Mouse (Mus musculus) embryonic facial prominence, embryonic 13.5 days (tissue): ENCODE results near the gene Adm2. TPM values are rescaled to one million over a fixed set of nuclear protein-coding genes. Genes with fewer than 3 reads are reported as not detected.

Experiments used
- ATAC-seq: fragments of 200-750 bp; cut with Nextera tagmentation; 2 replicates; pipeline ENCODE4 v1.8.0; 2017; ENCODE audit warnings: low read depth; ENCODE audit not compliant: insufficient number of reproducible peaks, insufficient read depth, low FRiP score, low TSS enrichment
- H3K27ac ChIP-seq: fragments of 300-500 bp; sonication (generic); 2 replicates; pipeline ENCODE4 v1.5.1; 2015; ENCODE audit warnings: moderate library complexity, mild to moderate bottlenecking, inconsistent platforms
- H3K27me3 ChIP-seq: fragments of 300-500 bp; sonication (generic); 2 replicates; pipeline ENCODE4 v1.6.1; 2015; ENCODE audit warnings: mild to moderate bottlenecking, inconsistent platforms
- H3K36me3 ChIP-seq: fragments of 300-500 bp; sonication (generic); 2 replicates; pipeline ENCODE4 v1.6.1; 2015; ENCODE audit warnings: mild to moderate bottlenecking, inconsistent platforms
- H3K4me1 ChIP-seq: fragments of 300-500 bp; sonication (generic); 2 replicates; pipeline ENCODE4 v1.6.1; 2015; ENCODE audit warnings: inconsistent platforms
- H3K4me2 ChIP-seq: fragments of 300-500 bp; sonication (generic); 2 replicates; pipeline ENCODE4 v1.6.1; 2015; ENCODE audit warnings: moderate library complexity, mild to moderate bottlenecking, inconsistent platforms
- H3K4me3 ChIP-seq: fragments of 300-500 bp; sonication (generic); 2 replicates; pipeline ENCODE4 v1.5.1; 2015; ENCODE audit warnings: mild to moderate bottlenecking, inconsistent platforms
- H3K9ac ChIP-seq: fragments of 300-500 bp; sonication (generic); 2 replicates; pipeline ENCODE4 v1.6.1; 2015; ENCODE audit warnings: mild to moderate bottlenecking, inconsistent platforms
- H3K9me3 ChIP-seq: fragments of 300-500 bp; sonication (generic); 2 replicates; pipeline ENCODE4 v1.6.1; 2016; ENCODE audit warnings: inconsistent platforms
- WGBS: fragments of 180-500 bp; shearing (Covaris S2); methylation state at CpG from one replicate; pipeline ENCODE4 v1.1.7; 2015; ENCODE audit warnings: mixed read lengths; 5-methylcytosine and 5-hydroxymethylcytosine counted together
- polyA plus RNA-seq: library from polyadenylated mRNA; unstranded; fragments of >200 nt; fragmentation: Nextera tagmentation; extraction: Ambion mirVana; gene quantifications from 2 replicates; pipeline ENCODE4 v1.2.1, GENCODE M21; 2015

The Adm2 gene
- polyA plus RNA-seq, 1 experiment from 2014 or later: not detected

DNA sequence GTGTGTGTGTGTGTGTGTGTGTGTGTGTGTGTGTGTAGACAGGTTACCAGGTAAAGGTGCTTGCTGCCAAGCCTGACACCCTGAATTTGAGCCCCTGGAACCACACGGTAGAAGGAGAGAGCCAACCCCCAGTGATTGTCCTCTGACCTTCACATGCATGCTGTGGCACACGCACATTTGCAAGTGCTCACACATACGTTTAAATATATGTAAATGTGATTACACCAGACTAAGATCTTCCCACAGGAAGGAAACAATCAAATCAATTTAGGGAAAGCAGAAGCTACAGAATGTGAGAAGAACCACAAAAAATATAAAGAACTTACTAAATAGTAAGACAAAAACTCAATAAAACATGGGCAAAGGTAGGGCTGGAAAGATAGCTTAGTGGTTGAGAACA is 17.6 kb downstream of the Adm2 start:
- H3K27me3 ChIP-seq: no peaks in the 10 kb centered on the region
- no peak overlapping the region for H3K4me3 ChIP-seq
- no peaks in the 10 kb centered on the region for H3K4me1 ChIP-seq
- H3K4me2 ChIP-seq: no peak overlapping the region
- no peaks in the 10 kb centered on the region for H3K9me3 ChIP-seq
- no peaks in the 10 kb centered on the region for H3K36me3 ChIP-seq
- WGBS: 87% methylated on average over 3 of the region's 3 CpGs
- no peak overlapping the region for H3K27ac ChIP-seq
- no peak overlapping the region for H3K9ac ChIP-seq
- ATAC-seq: no peak

DNA sequence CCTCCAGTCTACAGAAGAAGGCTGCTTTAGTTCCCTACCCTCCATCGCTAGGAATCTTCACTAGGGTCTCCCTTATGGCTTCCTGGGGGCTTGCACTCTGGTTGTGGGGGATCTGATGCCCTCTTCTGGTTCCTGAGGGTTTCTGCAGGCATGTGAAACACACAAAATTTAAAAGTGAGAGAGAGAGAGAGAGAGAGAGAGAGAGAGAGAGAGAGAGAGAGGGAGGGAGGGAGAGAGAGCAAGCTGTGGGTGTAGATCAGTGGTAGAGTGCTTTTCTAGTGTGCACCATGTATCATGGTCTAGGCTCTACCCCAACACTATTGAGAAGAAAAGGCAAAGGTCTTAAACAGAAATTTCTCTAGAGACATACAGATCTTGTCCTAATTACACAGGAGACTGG is 19.2 kb downstream of the Adm2 start:
- H3K9ac ChIP-seq: no peak overlapping the region
- no peaks in the 10 kb centered on the region for H3K4me1 ChIP-seq
- H3K4me2 ChIP-seq: no peak overlapping the region
- no peaks in the 10 kb centered on the region for H3K36me3 ChIP-seq
- no peaks in the 10 kb centered on the region for H3K9me3 ChIP-seq
- 50% methylated on average over 1 of the region's 1 CpGs for WGBS
- ATAC-seq: no peak
- H3K4me3 ChIP-seq: no peak overlapping the region
- H3K27me3 ChIP-seq: no peaks in the 10 kb centered on the region
- no peak overlapping the region for H3K27ac ChIP-seq

DNA sequence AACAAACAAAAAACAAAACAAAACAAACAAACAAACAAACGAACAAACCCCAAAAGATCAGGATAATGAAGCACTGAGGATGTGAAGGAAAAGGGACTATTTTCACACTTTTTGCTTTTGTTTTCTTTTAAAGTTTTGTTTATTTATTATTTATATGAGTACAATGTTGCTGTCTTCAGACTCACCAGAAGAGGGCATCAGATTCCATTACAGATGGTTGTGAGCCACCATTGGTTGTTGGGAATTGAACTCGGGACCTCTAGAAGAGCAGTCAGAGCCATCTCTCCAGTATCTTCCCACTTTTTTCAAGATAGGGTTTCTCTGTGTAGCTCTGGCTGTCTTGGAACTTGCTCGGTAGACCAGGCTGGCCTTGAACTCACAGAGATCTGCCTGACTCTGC is 20.8 kb downstream of the Adm2 start:
- Histone ChIP-seq H3K27ac (no peak overlapping the region), H3K27me3 (no peaks in the 10 kb centered on the region), H3K36me3 (no peaks in the 10 kb centered on the region), H3K9ac (no peak overlapping the region), H3K4me3 (no peak overlapping the region), H3K4me2 (no peak overlapping the region), H3K4me1 (no peaks in the 10 kb centered on the region), H3K9me3 (no peaks in the 10 kb centered on the region)
- WGBS: 83% methylated on average over 3 of the region's 3 CpGs
- ATAC-seq: no peak

DNA sequence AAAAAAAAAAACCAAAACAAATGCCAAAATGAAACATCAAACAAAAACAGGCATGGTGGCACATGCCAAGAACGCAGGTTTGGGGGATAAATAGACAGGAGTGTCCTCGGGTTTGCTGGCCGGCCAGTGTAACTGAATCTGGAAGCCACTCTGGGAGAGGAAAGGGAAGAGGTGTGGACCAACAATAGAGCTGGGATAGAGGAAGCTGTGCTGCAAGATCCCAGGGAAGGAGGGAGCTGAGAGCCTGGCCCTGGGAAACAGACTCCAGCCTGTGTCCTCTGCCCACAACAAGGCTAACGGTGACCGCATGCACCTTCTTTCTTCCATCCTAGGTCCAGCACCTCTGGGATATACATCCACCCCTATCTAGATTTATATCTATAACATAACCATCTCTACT is 27.9 kb downstream of the Adm2 start:
- Histone ChIP-seq H3K9me3 (no peaks in the 10 kb centered on the region), H3K4me1 (peaks cover 14% of the 10 kb centered on the region), H3K9ac (no peak overlapping the region), H3K27ac (no peak overlapping the region), H3K4me2 (no peak overlapping the region), H3K4me3 (no peak overlapping the region), H3K36me3 (peaks cover 44% of the 10 kb centered on the region), H3K27me3 (no peaks in the 10 kb centered on the region)
- WGBS: 87% methylated on average over 5 of the region's 5 CpGs
- no peak for ATAC-seq

DNA sequence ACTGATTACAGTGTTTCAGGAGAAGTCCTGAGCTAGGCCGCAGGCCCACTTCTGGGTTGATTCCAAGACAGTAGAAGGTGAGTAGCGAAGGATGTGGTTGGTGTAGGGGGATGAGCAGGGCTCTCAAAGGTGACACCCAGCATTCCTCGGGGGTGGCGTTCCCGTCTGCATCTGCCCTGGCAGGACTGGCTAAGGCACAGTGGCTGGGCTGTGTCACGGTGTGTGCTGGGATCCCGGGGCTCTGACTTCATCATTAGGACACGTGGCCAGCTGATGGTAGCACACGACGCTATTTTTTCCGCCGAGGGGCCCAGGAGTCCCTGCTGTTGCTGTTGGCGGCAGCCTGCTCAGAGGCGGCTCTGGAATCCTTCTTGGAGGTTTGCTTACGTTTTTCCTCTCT is 28.8 kb downstream of the Adm2 start:
- ATAC-seq: no peak
- no peaks in the 10 kb centered on the region for H3K9me3 ChIP-seq
- no peak overlapping the region for H3K4me2 ChIP-seq
- no peak overlapping the region for H3K9ac ChIP-seq
- WGBS: 90% methylated on average over 15 of the region's 15 CpGs
- no peak overlapping the region for H3K27ac ChIP-seq
- H3K36me3 ChIP-seq: peaks cover 44% of the 10 kb centered on the region
- no peaks in the 10 kb centered on the region for H3K27me3 ChIP-seq
- H3K4me1 ChIP-seq: peaks cover 14% of the 10 kb centered on the region
- H3K4me3 ChIP-seq: no peak overlapping the region

DNA sequence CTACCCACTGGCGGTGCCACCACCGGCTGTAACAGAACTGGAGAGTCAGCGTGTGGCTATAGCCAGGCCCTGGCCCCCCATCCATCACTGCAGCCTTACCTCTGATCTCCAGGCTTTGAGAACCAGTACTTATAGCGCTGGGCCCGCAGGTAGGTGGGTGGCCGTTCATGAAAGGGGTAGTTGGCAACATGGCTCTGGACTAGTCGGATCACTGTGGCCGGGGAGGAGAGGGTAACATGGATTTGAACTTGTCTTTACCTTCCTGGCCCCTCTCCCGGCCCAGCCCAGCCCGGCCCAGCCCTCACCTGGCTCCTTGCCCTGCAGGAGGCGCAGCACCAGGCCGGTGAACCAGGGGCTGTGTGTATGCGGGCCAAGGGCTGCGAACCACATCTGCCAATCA is 29.5 kb downstream of the Adm2 start:
- no peaks in the 10 kb centered on the region for H3K27me3 ChIP-seq
- peaks cover 17% of the 10 kb centered on the region for H3K4me1 ChIP-seq
- H3K36me3 ChIP-seq: peaks cover 44% of the 10 kb centered on the region
- H3K9ac ChIP-seq: no peak overlapping the region
- no peaks in the 10 kb centered on the region for H3K9me3 ChIP-seq
- no peak overlapping the region for H3K4me2 ChIP-seq
- no peak overlapping the region for H3K27ac ChIP-seq
- WGBS: 90% methylated on average over 14 of the region's 14 CpGs
- no peak for ATAC-seq
- H3K4me3 ChIP-seq: no peak overlapping the region

DNA sequence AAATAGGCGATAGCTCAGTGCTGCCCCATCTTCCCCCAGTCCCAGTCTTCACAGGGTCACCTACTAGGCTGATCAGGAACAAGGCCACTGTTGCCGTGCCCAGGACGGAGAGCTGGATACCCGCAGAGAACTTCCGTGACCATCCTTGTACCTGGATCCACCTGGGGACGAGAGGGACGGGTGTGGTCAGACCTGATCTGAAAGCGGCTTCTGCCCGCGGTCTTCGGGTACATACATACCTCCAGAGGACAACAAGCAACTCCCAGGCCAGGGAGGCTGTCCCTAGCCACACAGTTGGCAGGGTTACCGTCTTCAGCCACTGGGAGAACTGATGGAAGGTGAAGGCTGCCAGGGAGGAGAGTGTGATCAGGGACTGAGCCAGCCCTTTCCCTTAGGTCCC is 30.3 kb downstream of the Adm2 start:
- Histone ChIP-seq H3K36me3 (peaks cover 44% of the 10 kb centered on the region), H3K9ac (no peak overlapping the region), H3K27ac (no peak overlapping the region), H3K27me3 (no peaks in the 10 kb centered on the region), H3K4me1 (peaks cover 24% of the 10 kb centered on the region), H3K4me3 (no peak overlapping the region), H3K4me2 (no peak overlapping the region), H3K9me3 (no peaks in the 10 kb centered on the region)
- 94% methylated on average over 12 of the region's 12 CpGs for WGBS
- no peak for ATAC-seq

DNA sequence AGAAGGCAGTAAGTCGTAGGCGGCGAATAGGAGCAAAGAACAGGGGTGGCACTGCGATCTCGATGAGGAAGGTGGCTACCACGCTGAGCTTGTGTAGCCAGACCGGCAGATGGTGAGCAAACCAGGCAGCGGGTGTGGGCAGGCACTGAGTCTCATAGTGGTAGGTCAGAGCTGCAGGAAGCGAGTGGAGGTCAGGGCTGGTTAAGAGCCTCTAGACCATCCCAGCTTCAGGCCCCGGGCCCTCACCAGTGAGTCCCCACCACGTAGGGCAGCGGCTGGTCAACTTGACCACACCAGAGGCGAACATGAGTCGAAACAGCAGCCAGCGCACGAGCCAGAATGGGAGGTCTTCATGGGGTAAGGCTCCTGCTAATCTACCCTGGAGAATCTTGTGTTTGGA is 31.3 kb downstream of the Adm2 start:
- peak overlapping the region; percentile 88 for H3K4me2 ChIP-seq
- H3K9me3 ChIP-seq: no peaks in the 10 kb centered on the region
- no peaks in the 10 kb centered on the region for H3K27me3 ChIP-seq
- H3K36me3 ChIP-seq: peaks cover 47% of the 10 kb centered on the region
- H3K4me1 ChIP-seq: peaks cover 31% of the 10 kb centered on the region
- no peak overlapping the region for H3K27ac ChIP-seq
- 94% methylated on average over 16 of the region's 16 CpGs for WGBS
- peak overlapping the region; percentile 93 for H3K9ac ChIP-seq
- no peak for ATAC-seq
- no peak overlapping the region for H3K4me3 ChIP-seq

DNA sequence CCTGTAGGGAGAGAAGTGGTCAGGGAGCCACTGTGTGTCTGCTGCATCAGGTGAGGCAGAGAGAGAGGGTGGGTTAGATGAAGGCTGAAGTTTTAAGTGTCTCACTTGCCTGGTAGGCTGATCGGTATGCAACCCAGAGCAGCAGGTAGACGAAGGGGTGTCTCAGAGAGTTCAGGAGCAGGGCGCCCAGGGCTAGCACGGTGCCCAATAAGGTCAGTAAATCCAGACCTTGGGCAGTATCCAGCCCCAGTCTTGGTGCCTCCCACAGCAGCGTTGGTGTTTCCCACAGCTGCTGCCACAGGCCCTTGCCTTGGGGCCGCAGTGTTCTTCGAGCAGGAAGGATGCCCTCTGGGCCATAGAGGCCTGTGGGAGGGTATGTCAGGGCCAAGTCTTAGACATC is 31.9 kb downstream of the Adm2 start:
- Histone ChIP-seq H3K27ac (peak overlapping the region; percentile 94; the same call in 1 of the 2 replicates), H3K4me1 (peaks cover 33% of the 10 kb centered on the region), H3K9ac (peak overlapping the region; percentile 93), H3K4me3 (peak overlapping the region; percentile 82), H3K4me2 (peak overlapping the region; percentile 88), H3K9me3 (no peaks in the 10 kb centered on the region), H3K36me3 (peaks cover 47% of the 10 kb centered on the region), H3K27me3 (no peaks in the 10 kb centered on the region)
- 69% methylated on average over 7 of the region's 7 CpGs for WGBS
- no peak for ATAC-seq

DNA sequence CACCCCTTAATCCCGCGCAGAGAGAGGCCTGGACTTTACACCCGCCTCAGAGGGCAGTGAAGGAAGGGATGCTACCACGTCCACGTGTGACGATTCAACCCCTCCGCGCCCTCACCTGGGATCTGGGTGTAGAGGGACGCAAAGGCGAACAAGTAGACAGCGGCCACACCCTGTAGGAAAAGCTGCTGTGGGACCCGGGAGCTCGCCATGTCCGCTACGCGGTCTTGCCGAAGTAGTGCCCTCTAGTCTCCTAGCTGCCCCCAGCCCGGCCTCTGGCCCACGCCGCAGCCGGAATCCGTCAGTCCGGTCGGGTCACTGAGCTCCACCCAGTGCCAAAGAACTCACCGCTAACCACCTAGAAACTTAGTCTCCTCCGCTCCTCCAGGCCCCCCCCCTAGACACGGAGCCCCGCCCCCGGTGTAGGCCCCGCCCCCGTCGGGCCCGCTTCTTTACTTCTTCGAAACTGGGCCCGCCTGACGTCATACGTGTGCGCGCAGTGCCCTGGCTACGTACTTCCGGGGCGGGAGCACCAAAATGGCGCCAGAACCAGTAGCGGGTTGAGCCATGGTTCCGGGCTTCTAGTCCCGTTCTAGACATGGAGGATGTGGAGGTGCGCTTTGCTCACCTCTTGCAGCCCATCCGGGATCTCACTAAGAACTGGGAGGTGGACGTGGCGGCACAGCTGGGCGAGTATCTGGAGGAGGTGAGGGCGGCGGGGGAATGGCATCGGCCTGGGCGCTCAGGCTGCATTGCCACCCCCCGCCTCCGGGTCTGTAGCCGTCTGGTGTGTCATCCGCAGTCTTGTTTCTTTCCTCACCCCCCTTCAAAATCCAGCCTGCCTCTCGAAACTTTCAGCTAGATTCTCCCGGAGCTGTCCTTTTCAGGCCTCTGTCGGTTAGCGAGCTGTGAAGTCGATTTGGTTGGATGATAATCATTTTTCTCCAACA is 33.0 kb downstream of the Adm2 start, which contains the start of the genes Lmf2 and Ncaph2:
Gene Lmf2, minus strand, starts transcription at position 419 of the 947 bp plus-strand sequence.
Gene Ncaph2, plus strand, starts transcription at position 479 of the 947 bp plus-strand sequence.
- Histone ChIP-seq H3K4me1 (peaks cover 33% of the 10 kb centered on the region), H3K9me3 (no peaks in the 10 kb centered on the region), H3K27me3 (no peaks in the 10 kb centered on the region), H3K4me2 (peak within 1 kb of the TSS; percentile 88), H3K4me3 (peak within 1 kb of the TSS; percentile 82), H3K27ac (peak within 1 kb of the TSS; percentile 94), H3K36me3 (peaks cover 46% of the 10 kb centered on the region), H3K9ac (peak within 1 kb of the TSS; percentile 93)
- WGBS: under 1% methylated on average over 64 of the region's 64 CpGs
- ATAC-seq: peak; percentile 73

DNA sequence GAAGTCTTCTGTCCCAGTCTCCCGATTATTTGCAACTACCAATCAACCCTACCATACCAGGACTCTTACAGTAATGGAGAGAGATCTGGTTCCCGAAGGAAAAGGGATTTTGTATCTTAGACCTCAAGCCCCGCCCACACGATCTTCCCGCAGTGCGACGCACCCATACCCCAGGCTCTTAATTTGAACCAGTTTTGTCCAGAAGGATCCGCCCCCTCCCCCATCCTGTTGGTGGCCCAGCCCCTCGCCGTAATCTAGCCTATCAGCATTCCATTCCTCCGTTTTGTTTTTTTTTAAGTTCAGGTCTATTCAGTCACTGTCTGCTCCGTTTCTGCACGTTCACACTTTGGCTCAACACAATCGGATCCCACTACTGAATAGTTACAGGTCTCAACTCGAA is 33.9 kb downstream of the Adm2 start:
- no peaks in the 10 kb centered on the region for H3K9me3 ChIP-seq
- under 1% methylated on average over 15 of the region's 15 CpGs for WGBS
- peak overlapping the region; percentile 62 for H3K4me2 ChIP-seq
- H3K4me3 ChIP-seq: peak overlapping the region; percentile 82
- H3K27me3 ChIP-seq: no peaks in the 10 kb centered on the region
- ATAC-seq: peak; percentile 68
- peak overlapping the region; percentile 93 for H3K9ac ChIP-seq
- peaks cover 33% of the 10 kb centered on the region for H3K4me1 ChIP-seq
- H3K27ac ChIP-seq: peak overlapping the region; percentile 94
- peaks cover 46% of the 10 kb centered on the region for H3K36me3 ChIP-seq

DNA sequence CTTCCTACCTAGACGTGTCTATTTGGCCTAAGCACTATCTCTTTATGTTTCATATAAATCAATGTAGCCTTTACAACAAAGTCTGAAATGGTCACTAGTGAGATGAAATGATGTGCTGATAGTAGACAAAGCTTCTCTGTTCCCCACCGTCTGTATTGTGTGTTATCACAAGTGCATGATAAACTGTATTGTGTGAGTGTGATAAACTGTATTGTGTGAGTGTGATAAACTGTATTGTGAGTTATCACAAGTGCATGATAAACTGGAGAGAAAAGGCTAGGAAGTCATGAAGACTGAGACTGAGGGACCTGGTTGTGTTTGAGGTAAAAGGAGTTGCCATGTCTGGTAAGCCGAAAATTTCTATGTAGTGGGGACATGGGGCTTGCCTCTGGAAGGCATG is 36.3 kb downstream of the Adm2 start:
- H3K9me3 ChIP-seq: no peaks in the 10 kb centered on the region
- no peak overlapping the region for H3K9ac ChIP-seq
- ATAC-seq: no peak
- no peak overlapping the region for H3K4me2 ChIP-seq
- peaks cover 46% of the 10 kb centered on the region for H3K36me3 ChIP-seq
- H3K27ac ChIP-seq: no peak overlapping the region
- 86% methylated on average over 3 of the region's 3 CpGs for WGBS
- no peaks in the 10 kb centered on the region for H3K27me3 ChIP-seq
- peaks cover 31% of the 10 kb centered on the region for H3K4me1 ChIP-seq
- no peak overlapping the region for H3K4me3 ChIP-seq
